Mouse (Mus musculus) kidney, adult 8-10 months (tissue): ENCODE data around the gene Phf12.
"Not testable (repeated sequence)": the region's sequence is repeated elsewhere in the genome, so short reads cannot be mapped to it uniquely, and the experiment has no call there.

Experiments
- DNase-seq, 2 experiments: peaks; one replicate each; pipeline ENCODE4 v3.0.0; 2022

Phf12 gene

DNA sequence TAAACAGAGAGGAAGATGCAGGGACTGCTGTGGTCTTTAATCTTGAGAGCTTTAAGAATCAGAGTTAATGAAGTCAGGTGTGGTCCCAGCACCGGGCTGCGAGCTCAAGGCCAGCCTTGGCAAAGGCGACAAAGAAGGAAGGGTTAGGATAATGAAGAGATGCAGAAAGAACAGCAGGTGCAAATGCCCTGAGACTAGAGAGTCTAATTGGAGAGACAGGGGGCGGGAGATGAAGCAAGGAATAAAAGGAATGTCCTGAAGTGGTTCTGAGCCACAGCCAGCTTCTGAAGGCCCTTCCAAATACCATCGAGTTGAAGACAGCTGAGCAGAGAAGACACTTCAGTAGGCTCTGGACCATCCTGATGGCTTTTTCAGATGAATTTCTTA, 50.2 kb downstream of the Phf12 start:
- no peak for DNase-seq

DNA sequence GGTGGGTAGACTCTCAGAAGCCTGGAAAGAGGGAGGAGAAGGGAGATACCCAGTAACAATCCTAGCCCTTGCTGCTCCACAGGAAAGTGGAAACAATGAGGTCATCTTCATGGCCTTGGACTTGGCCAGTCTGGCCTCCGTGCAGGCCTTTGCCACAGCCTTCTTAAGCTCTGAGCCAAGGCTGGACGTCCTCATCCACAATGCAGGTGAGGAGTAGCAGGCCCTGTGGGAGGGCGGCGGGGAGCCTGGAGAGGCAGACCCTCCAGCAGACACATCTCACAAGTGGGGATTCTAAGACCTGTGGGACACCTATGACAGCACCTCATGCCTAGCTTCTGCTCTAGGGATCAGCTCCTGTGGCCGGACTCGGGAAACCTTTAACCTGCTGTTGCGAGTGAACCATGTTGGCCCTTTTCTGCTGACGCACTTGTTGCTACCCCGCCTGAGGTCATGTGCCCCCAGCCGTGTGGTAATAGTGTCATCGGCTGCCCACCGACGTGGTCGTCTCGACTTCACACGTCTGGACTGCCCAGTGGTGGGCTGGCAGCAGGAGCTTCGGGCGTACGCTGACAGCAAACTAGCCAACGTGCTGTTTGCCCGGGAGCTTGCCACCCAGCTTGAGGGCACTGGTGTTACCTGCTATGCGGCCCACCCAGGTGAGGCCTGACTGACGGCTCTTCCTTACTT, 51.5 kb downstream of the Phf12 start:
- DNase-seq, result no peak

DNA sequence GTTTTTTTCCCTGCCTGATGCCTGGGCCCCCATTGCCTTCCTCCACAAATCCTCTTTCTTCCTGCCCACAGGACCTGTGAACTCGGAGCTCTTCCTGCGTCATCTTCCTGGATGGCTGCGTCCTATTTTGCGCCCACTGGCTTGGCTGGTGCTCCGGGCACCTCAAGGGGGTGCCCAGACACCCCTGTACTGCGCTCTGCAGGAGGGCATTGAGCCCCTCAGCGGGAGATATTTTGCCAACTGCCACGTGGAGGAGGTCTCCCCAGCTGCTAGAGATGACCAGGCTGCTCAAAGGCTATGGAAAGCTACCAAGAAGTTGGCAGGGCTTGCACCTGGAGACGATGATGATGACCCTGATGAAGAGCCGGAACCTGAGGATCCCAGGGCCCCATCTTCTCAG, 54.2 kb downstream of the Phf12 start:
- no peak for DNase-seq

DNA sequence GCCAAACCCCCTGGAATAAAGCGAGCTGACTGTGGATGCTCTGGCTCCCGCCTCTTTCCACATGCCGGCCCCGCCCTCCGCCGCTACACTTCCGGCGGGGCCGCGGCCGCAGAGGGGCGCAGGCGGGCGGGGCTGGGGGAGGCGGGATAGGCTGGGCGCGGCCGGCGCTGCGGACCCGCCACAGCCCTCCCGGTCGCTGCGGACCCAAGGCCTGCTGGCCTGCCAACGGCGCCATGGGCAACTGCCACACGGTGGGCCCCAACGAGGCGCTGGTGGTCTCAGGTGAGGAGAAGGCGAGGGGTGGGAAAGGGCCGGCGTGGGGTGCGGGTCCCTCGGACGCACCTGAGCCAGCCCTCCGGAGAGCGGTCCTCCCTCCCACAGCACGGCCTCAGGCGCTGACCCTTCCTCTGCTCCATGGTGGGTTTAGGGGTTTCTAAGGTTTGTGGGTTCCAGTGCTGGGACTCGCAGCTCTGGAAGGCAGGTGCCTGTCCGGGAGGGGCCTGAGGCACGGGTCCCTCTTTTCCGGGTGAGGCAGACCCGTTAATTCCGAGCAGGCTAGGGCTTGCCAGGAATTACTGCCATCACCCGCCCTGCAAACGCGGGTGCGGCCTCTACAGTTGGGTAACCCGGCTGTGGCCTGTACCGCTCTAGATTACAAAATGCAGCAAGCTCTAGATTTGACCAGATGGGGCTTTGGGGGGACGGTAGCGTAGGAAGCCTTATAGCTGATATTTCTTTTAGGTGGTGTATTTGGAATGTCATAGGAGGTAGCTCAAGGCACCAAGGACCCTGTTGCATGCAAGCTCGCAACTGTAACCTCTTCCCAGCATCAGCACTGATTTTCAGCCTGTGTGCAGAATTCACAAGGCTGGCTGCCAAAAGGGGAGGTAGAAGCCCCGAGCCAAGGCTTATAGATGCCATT, 55.5 kb downstream of the Phf12 start, which contains the start of gene Flot2:
Flot2 (plus strand) TSS at position 101 of the 922 bp plus-strand sequence.
- DNase-seq, result peak in 1 of 2 experiments; percentile 32

DNA sequence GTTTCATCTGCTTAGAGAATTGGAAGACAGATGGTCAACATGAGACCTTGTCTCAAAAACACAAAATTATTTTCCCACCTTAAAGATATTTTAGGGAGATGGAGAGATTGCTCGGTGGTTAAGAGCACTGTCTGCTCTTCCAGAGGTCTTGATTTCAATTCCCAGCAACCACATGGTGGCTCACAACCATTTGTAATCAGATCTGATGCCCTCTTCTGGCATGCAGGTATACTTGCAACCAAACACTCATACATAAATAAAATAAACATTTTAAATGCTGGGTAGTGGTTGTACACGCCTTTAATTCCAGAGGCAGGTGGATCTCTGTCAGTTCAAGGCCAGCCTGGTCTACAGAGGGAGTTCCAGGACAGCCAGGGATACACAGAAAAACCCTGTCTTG, 58.3 kb downstream of the Phf12 start:
- no peak for DNase-seq

DNA sequence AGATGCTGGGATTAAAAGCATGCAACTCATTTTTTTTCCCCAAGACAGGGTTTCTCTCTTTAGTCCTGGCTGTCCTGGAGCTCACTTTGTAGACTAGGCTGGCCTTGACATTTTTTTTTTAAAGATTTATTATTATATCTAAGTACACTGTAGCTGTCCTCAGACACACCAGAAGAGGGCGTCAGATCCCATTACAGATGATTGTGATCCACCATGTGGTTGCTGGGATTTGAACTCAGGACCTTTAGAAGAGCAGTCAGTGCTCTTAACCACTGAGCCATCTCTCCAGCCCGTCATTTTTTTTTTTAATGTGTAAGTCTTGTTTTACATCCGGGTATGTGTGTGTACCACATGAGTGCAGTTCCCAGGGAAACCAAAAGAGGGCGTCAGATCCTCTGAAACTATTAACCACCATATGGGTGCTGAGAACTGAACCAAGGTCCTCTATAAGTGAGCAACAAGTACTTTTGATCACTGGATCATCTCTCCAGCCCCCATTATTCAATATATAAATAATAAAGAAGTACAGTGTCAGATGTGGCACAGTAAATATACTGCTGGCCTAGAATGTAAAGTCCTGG, 59.8 kb downstream of the Phf12 start:
- DNase-seq, result not testable (repeated sequence)

DNA sequence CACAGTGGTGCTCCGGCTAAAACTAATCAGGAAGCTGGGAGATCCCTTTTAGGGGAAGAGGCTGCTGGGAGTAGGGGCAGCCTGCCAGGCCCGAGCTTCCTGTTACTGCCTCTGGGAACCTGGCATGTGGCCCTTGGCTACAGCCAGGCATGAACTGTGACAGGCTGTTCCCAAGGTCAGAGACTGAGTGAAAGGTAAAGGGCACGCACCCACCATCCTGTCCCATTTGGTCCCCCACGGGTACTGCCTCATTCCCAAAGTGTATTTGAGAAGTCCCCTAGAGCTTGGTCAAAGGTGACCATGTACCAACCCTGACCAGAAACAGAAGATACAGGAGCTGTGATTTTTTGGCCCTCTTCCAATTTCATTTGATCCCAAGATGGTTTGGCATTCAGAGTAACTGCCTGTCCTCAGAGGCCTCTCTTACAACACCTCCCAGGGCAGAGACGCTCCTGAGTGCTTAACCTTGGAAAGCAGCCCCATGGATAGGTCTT, 62.3 kb downstream of the Phf12 start:
- DNase-seq, result peak; percentile 91 to 93

DNA sequence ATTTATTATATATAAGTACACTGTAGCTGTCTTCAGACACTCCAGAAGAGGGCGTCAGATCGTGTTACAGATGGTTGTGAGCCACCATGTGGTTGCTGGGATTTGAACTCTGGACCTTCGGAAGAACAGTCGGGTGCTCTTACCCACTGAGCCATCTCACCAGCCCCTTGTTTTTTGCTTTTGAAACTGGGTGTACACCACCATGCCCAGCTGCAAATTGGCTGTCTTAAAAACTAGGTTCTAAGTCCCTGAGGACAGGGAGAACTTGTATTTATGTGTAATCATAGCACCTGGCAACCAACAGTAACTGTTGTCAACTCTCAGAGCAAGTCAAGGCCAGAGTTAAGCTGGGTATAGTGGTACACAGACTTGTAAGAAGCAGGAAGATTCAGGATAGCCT, 66.1 kb downstream of the Phf12 start:
- not testable (repeated sequence) for DNase-seq

DNA sequence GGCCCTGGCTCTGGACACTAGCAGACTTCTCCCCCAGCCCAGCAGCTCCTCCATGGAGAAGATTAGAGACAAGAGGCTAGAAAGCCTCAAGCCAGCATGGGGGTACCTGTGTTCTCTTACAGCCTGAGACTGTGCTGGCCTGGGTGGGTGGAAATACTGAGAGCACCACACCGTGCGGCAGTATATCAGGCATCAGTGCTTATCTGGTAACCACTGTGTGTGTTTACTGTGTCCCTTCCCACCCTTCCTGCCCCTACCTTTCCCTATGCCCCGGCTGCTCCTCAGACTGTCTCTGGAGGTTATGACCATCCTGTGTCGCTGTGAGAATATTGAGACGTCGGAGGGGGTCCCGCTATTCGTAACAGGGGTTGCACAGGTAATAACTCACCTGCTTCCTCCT, 70.5 kb downstream of the Phf12 start:
- no peak for DNase-seq

DNA sequence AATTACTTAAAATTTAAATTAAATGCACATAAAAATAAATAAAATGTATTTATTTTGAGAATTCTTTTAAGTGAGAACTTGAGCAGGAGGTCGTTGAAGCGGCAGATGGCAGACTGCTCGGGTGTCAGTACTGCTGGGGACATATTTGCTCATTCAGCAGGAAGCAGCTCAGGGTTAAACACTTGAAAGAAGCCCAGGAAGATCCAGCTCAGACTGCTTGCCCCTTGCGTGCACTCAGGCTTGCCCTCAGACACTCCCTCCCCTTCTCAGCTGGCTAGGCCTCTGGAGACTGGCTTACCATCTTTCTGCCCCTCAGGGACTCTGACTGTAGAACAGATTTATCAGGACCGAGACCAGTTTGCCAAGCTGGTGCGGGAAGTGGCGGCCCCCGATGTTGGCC, 74.4 kb downstream of the Phf12 start:
- no peak for DNase-seq

DNA sequence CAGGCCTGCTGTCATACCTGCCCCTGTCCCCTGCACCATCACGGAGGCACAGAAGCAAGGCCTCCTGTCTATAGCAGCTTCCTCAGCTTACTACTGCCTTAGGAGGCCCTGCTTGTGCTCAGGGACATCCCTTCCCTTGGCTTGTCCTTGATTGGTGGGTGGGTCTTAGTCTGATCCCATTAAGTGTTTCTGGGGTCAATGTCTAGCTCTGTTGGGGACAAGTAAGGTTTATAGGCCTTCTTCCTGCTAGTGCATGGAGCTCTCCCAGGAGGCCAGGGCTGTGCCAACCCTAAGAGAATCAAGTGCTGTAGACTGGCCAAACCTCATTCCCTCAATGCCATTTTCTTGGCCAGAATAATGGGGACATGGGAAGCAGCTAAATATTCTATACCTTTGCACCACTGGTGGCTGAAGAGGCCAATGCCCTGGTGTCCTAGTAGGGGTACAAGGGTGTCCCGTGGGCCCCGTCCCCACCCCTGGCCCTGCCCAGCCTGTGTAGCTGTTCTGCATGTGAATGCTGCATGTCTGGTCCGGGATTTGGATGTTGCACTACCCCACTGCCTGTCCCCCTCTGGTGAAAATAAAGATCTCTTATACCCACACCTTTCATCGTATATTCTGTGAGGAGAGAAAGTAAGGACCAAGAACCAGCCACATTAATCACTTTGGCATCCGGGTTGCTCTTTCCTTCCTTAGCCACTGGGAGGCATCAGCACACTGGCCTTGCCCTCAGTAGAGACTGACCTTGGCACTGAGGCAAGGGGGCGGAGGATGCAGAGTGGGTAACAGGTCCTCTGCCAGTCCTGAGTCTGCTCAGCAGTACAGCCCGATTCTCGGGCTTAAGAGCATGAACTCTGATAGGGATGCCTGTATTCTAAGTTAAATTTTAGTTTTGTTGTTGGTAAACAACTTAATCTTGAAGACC, 77.5 kb downstream of the Phf12 start:
- peak; percentile 74 to 83 for DNase-seq

DNA sequence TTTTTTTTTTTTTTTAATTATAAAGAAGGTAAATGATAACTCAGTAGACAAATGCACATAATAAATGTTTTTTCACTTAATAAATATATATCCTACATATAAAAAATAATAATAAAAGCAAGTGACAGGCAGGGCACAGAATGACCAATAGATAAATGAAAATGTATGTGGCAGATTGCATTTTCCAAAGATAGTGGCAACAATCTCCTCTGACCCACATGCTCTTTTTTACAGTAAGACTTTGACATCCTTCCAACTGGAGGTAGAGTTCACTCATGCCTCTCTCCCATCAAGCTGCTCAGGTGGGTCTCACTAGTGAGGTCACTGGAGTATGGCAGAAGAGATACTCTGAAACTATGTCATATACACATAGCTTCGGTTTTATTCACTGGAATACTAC, 80.0 kb downstream of the Phf12 start:
- DNase-seq, result no peak

DNA sequence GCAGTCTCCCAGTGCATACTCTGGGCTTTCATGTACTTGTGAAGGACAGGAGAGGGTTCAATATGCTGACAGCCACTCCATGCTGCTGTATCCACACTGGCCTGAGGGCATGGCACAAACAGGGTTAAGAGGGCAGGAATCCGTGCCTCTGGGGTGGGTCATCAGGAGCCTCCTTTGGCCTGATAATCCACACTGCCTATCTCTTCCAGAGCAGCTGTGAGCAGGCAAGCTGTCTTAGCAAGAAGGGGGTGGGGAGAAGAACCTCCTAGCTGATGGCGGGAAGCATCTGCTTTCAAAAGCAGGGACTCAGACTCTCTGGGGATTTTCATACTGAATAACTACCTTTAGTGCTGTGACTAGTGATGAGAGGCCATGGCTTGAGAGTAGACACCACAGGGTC, 83.4 kb downstream of the Phf12 start:
- no peak for DNase-seq

DNA sequence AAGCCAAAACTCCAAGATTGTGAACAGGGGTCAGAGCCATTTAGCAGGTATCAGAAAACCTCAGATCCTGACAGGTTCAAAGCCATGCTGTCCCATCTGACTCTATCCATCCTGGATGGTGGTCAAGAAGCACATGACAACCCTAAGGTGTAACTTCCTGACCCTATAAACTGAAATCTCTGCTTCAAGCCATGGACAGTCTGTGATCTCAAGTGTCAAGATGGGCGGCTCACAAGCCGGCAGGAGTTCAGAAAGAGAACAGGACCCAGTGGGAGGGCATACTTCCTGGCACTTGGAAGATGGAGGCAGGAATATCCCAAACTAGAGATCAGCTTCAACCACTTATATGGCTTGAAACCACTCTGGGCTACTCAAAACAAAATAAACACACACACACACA, 84.1 kb downstream of the Phf12 start:
- DNase-seq, result no peak

DNA sequence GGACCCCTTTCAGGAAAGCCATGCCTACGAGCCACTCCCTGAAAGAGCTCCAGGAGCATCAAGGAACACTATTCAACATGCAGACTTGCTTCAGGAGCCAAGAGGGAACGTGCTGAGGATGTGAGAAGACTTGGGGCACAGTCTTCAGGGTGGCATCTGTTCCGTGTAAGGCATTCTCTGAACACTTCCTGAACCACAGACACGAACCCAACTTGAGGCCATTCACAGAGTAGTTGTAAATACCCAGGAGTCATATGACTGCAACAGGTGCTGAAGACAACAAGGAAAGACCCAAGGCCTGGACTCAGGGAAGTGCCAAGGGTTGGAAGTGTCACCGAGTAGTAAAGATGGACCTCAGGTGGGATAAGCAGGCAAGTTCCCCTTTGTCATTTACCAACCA, 85.0 kb downstream of the Phf12 start:
- no peak for DNase-seq

DNA sequence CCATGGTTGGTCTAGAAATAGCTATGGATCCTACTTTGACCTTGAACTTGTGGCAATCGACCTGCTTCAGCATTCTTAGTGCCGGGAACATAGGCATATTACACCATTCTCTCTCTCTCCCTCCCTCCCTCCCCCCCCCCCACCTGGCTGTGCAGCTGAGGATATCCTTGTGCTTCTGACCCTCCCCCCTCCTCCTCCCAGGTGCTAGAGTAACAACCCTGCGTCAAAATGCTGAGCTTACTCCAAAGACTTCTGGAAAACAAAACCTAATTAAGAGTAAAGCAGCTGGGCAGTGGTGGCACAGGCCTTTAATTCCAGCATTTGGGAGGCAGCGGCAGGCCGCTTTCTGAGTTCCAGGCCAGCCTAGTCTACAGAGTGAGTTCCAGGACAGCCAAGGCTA, 86.6 kb downstream of the Phf12 start:
- DNase-seq, result no peak

DNA sequence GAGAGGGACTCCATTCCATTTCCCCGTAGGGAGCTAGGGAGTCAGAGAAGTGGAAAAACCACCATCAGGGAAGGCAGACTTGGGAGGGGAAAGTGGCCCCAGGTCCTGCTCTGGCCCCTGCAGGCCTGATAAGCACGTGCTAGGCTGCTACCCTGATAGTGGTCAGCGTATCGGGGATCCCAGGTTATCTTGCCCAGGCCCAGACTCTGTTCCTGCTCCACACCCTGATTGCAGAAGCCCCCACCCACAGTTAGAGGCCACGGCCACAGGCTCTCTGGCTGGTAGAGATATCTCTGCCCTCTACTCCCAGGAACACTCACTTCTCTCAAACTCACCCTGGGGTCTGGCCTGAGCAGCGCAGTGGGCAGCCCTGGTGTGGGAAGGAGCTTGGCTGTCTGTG, 87.1 kb downstream of the Phf12 start:
- no peak for DNase-seq

DNA sequence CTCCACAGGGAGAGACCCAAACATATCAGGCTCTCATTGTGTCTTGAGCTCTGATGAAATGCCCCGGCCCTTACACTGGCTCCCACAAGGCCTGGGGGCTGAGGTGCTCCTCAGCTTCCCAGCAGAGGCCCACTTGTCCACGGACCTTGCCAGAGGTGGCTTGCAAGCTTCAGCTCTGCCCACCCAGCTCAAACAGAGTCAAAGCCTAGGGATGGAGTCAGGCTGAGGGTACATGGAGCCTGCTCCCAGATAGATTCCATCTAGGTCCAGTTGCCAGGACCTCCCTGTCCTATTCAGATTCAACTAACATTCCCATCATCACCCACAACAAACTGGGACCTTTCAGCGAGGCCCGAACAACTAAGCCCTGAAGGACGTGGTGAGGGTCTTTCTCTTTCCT, 89.4 kb downstream of the Phf12 start:
- DNase-seq, result no peak

DNA sequence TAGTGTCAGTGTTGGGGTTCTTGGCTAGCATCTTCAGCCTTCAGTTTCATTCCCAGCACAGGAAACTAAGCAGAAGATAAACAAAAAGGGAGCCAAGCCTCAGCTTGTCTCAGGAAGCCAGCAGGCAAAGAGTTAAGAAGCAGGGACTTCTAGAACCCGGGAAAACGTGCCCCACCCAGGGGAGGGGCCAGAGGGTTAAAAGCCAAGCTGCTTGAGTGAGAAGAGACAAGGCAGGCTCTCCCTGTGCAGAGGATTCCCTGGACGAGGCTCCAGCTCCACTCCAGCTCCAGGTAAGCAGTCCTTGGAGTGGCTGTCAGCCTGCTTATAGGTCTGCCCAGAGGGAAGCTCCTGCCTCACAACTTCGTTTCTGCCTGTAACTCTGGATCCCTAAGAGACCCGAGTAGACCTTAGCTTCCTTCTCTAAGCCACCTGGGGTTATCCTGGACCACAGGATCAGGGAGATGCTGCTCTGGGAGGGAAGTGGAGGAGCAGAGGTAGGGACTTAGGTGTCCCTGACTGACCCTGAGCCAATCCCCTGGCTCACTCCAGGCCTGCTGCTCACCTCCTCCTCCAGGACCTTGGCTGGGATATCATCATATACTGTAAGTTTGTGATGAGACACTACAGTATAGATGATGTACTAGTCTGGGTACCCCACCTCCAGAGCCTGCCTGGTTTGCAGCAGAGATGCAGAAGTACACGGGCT, 90.0 kb downstream of the Phf12 start:
- DNase-seq, result no peak

DNA sequence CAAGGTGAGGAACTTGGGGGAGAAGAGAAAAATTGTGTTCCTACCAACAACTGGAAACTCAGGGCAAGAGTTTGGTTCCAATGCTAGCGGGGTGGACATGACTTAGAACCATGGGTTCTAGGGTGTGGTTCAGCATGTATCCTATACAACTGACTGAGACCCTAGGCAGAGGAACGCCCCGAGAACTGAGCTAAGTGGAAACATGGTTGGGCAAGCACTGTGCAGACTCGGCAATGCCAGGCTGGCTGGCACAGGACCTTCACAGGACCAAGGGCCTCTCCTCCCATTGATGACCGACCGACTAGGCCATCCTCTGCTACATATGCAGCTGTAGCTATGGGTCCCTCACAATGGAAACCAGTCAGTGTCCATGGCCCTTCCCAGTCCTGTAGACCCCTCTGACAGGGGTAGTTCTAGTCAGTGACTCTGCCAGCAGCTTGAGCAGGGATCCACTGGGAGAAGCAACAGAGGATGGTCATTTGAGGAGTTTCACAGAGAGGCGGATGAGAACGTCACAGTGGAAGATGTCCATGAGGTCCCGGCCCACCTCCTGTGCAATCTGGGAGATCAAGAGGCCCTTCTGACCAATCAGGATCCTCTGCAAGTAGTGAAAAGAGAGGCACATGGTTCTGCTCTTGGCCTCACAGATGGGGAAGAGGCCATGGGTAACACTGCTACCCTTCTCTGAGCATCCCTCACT, 91.2 kb downstream of the Phf12 start:
- no peak for DNase-seq

DNA sequence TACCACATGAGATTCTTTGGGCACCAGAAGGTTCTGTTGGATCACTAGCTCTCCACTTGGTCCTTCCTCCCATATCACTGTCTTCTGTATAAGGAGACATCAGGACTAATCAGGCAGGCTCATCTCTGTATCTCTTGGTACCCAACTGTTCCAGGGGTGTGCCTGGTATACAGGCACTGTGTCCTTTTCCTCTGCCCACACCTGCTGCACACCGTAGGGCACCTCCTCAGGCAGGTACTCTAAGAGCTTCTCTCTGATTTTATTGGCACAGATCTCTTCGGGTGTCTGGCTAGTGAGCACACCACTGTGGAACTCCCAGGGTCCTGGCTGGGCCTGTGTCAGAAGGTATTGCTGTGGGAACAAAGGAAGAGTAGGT, 91.7 kb downstream of the Phf12 start:
- DNase-seq, result no peak
